Mouse (Mus musculus): ENCODE results near the gene Cdh13.

GRCm38 (mm10) chr8:118446516-118446915, 163.0 kb downstream of the Cdh13 start:
- TF ChIP-seq GATA1 (IDR thresholded peaks at IDR 0.05; ENCODE audit: borderline replicate concordance, low read length), result no peak
- no peak for TF ChIP-seq FLI1 (IDR thresholded peaks at IDR 0.05; ENCODE audit: low read length)

Data from megakaryocyte, embryonic 14.5 days (primary cell).